Mouse (Mus musculus): ENCODE results near the gene Gm49359. TPM values are rescaled to one million over a fixed set of nuclear protein-coding genes. Genes with fewer than 3 reads are reported as not detected.
"Not testable (repeated sequence)": the region's sequence is repeated elsewhere in the genome, so short reads cannot be mapped to it uniquely, and the experiment has no call there.

Gene Gm49359
- polyA plus RNA-seq (2012; rRNA removed) = 5.3 and 6.4 TPM in 2 replicates

- peak; percentile 86 to 92 for DNase-seq (ENCODE audit: extremely low spot score in 1 of 2, low spot score in 1 of 2)
These were observed at the start of gene Gm49359 for GRCm38 (mm10) chr13:62466424-62467334. Gm49359 (minus strand) TSS chr13:62466832.

GRCm38 (mm10) chr13:62510641-62511420 lies 44.2 kb upstream of the Gm49359 start:
- not testable (repeated sequence) for DNase-seq (ENCODE audit: extremely low spot score in 1 of 2, low spot score in 1 of 2)

GRCm38 (mm10) chr13:62472661-62473060 lies 6.0 kb upstream of the Gm49359 start:
- not testable (repeated sequence) for DNase-seq (ENCODE audit: extremely low spot score in 1 of 2, low spot score in 1 of 2)

GRCm38 (mm10) chr13:62469947-62470346 lies 3.3 kb upstream of the Gm49359 start:
- peak in 1 of 2 experiments; percentile 58 for DNase-seq (ENCODE audit: extremely low spot score in 1 of 2, low spot score in 1 of 2)

Other genes starting within 250 kb of the Gm49359 start
- 1.1 and 1.6 TPM in 2 replicates for gene Gm3604, start 83.7 kb downstream of the Gm49359 start, polyA plus RNA-seq (2012; rRNA removed)
- not detected in 2 replicates for gene Zfp935, start 91.7 kb upstream of the Gm49359 start, polyA plus RNA-seq (2012; rRNA removed)
- gene Zfp934, start 104.4 kb upstream of the Gm49359 start, polyA plus RNA-seq (2012; rRNA removed) = 7.1 and 7.6 TPM in 2 replicates
- gene 6720489N17Rik, start 157.3 kb upstream of the Gm49359 start, polyA plus RNA-seq (2012; rRNA removed) = 3.2 and 3.7 TPM in 2 replicates

Measured in frontal cortex, adult 2 months (tissue).